Mouse (Mus musculus): Measurements from ENCODE around the gene Arid1a. TPM values are rescaled to one million over a fixed set of nuclear protein-coding genes. Genes with fewer than 3 reads are reported as not detected.
A peak's percentile ranks its signal among the peaks of the same experiment; 100 is the strongest.

The Arid1a gene
- polyA plus RNA-seq, 1 experiment = 45.1 TPM

- Histone ChIP-seq H3K27ac (ENCODE audit: insufficient read depth, low read length) (peak overlapping the region; percentile 88), H3K4me1 (ENCODE audit: control insufficient read depth, insufficient read depth, low read length) (peaks cover 4% of the 10 kb centered on the region; the same call in 1 of the 2 replicates), H3K4me3 (ENCODE audit: insufficient read depth, low read length) (peak overlapping the region; percentile 33)
- TF ChIP-seq POLR2A (IDR thresholded peaks at IDR 0.05; ENCODE audit: extremely low read depth, insufficient read depth, low read length) = 0 out of 2 replicates have a peak, but pooled peaks have one; percentile 24
- no peak for TF ChIP-seq CTCF (IDR thresholded peaks at IDR 0.05; ENCODE audit: extremely low read depth, insufficient read depth, low read length)
These were observed 783 bp upstream of the Arid1a start for GRCm38 (mm10) chr4:133757269-133757835.

- TF ChIP-seq CTCF (IDR thresholded peaks at IDR 0.05; ENCODE audit: extremely low read depth, insufficient read depth, low read length) (no peak), POLR2A (IDR thresholded peaks at IDR 0.05; ENCODE audit: extremely low read depth, insufficient read depth, low read length) (no peak)
- H3K4me1 ChIP-seq (ENCODE audit: control insufficient read depth, insufficient read depth, low read length) = peaks cover 4% of the 10 kb centered on the region; the same call in 1 of the 2 replicates
- peak overlapping the region; percentile 88; the same call in 1 of the 2 replicates for H3K27ac ChIP-seq (ENCODE audit: insufficient read depth, low read length)
- peak overlapping the region; percentile 33; the same call in 1 of the 2 replicates for H3K4me3 ChIP-seq (ENCODE audit: insufficient read depth, low read length)
These were observed 653 bp downstream of the Arid1a start for GRCm38 (mm10) chr4:133755861-133756371.

GRCm38 (mm10) chr4:133754871-133755765 lies 1.5 kb downstream of the Arid1a start:
- TF ChIP-seq POLR2A (IDR thresholded peaks at IDR 0.05; ENCODE audit: extremely low read depth, insufficient read depth, low read length) (no peak), CTCF (IDR thresholded peaks at IDR 0.05; ENCODE audit: extremely low read depth, insufficient read depth, low read length) (no peak)
- Histone ChIP-seq H3K4me3 (ENCODE audit: insufficient read depth, low read length) (peak overlapping the region; percentile 48), H3K4me1 (ENCODE audit: control insufficient read depth, insufficient read depth, low read length) (peaks cover 6% of the 10 kb centered on the region), H3K27ac (ENCODE audit: insufficient read depth, low read length) (peak overlapping the region; percentile 68)

GRCm38 (mm10) chr4:133754238-133754637 lies 2.3 kb downstream of the Arid1a start:
- no peak for TF ChIP-seq CTCF (IDR thresholded peaks at IDR 0.05; ENCODE audit: extremely low read depth, insufficient read depth, low read length)
- peak; percentile 60; the same call in 1 of the 2 replicates for TF ChIP-seq POLR2A (IDR thresholded peaks at IDR 0.05; ENCODE audit: extremely low read depth, insufficient read depth, low read length)
- H3K4me1 ChIP-seq (ENCODE audit: control insufficient read depth, insufficient read depth, low read length) = peaks cover 7% of the 10 kb centered on the region

GRCm38 (mm10) chr4:133753375-133754190 lies 3.0 kb downstream of the Arid1a start:
- peak overlapping the region; percentile 48 for H3K4me3 ChIP-seq (ENCODE audit: insufficient read depth, low read length)
- H3K4me1 ChIP-seq (ENCODE audit: control insufficient read depth, insufficient read depth, low read length) = peaks cover 10% of the 10 kb centered on the region
- peak overlapping the region; percentile 99 for H3K27ac ChIP-seq (ENCODE audit: insufficient read depth, low read length)
- TF ChIP-seq POLR2A (IDR thresholded peaks at IDR 0.05; ENCODE audit: extremely low read depth, insufficient read depth, low read length) (0 out of 2 replicates have a peak, but pooled peaks have one; percentile 34), CTCF (IDR thresholded peaks at IDR 0.05; ENCODE audit: extremely low read depth, insufficient read depth, low read length) (no peak)

More at GRCm38 (mm10) chr4:133754238-133754637, 2.3 kb downstream of the Arid1a start:
- Histone ChIP-seq H3K4me3 (ENCODE audit: insufficient read depth, low read length) (peak overlapping the region; percentile 48), H3K27ac (ENCODE audit: insufficient read depth, low read length) (peak overlapping the region; percentile 68)

GRCm38 (mm10) chr4:133752449-133753374 lies 3.9 kb downstream of the Arid1a start:
- peaks cover 11% of the 10 kb centered on the region for H3K4me1 ChIP-seq (ENCODE audit: control insufficient read depth, insufficient read depth, low read length)
- peak overlapping the region; percentile 96 for H3K27ac ChIP-seq (ENCODE audit: insufficient read depth, low read length)
- H3K4me3 ChIP-seq (ENCODE audit: insufficient read depth, low read length) = peak overlapping the region; percentile 48
- no peak for TF ChIP-seq POLR2A (IDR thresholded peaks at IDR 0.05; ENCODE audit: extremely low read depth, insufficient read depth, low read length)
- TF ChIP-seq CTCF (IDR thresholded peaks at IDR 0.05; ENCODE audit: extremely low read depth, insufficient read depth, low read length) = no peak

GRCm38 (mm10) chr4:133751521-133752448 lies 4.8 kb downstream of the Arid1a start:
- peak overlapping the region; percentile 40; the same call in 1 of the 2 replicates for H3K27ac ChIP-seq (ENCODE audit: insufficient read depth, low read length)
- peak overlapping the region; percentile 48 for H3K4me3 ChIP-seq (ENCODE audit: insufficient read depth, low read length)
- no peak for TF ChIP-seq POLR2A (IDR thresholded peaks at IDR 0.05; ENCODE audit: extremely low read depth, insufficient read depth, low read length)
- peaks cover 11% of the 10 kb centered on the region for H3K4me1 ChIP-seq (ENCODE audit: control insufficient read depth, insufficient read depth, low read length)

Measured in cortical plate, adult 2 months (tissue).